Mouse (Mus musculus) myocyte (in vitro differentiated cells): ENCODE results near the gene Myh14. TPM values are rescaled to one million over a fixed set of nuclear protein-coding genes. Genes with fewer than 3 reads are reported as not detected.

ENCODE experiments used
- H3K27me3 ChIP-seq: one replicate; pipeline ENCODE4 v1.6.1; 2011; ENCODE audit not compliant: control insufficient read depth, insufficient read depth, insufficient read length
- H3K36me3 ChIP-seq: one replicate; pipeline ENCODE4 v1.6.1; 2011; ENCODE audit not compliant: control insufficient read depth, insufficient read depth
- H3K4me2 ChIP-seq: one replicate; pipeline ENCODE4 v1.6.1; 2011; ENCODE audit warnings: low read depth, control low read depth
- H3K4me3 ChIP-seq: one replicate; pipeline ENCODE4 v1.5.1; 2011; ENCODE audit warnings: mild to moderate bottlenecking, control low read depth, moderate library complexity
- H3K79me2 ChIP-seq: one replicate; pipeline ENCODE4 v1.6.1; 2011; ENCODE audit not compliant: control insufficient read depth, insufficient read depth
- H3ac ChIP-seq: one replicate; pipeline ENCODE4 v1.6.1; 2011; ENCODE audit not compliant: control insufficient read depth, insufficient read length
- CEBPB ChIP-seq: IDR thresholded peaks from 2 replicates; pipeline ENCODE4 v1.6.1; 2011; ENCODE audit warnings: mild to moderate bottlenecking, moderate library complexity; ENCODE audit not compliant: poor library complexity, insufficient read depth, severe bottlenecking
- E2F4 ChIP-seq: IDR thresholded peaks from one replicate; pipeline ENCODE4 v1.6.1; 2011; ENCODE audit warnings: mild to moderate bottlenecking, control low read depth, moderate library complexity; ENCODE audit not compliant: insufficient read depth
- MAX ChIP-seq: IDR thresholded peaks from one replicate; pipeline ENCODE4 v1.6.1; 2011; ENCODE audit warnings: low read depth, mild to moderate bottlenecking, control low read depth
- MYOD1 ChIP-seq, 3 experiments: IDR thresholded peaks; one replicate each; pipeline ENCODE4 v1.6.1; 2011; ENCODE audit warnings: control low read depth in 2 of 3, low read depth in 2 of 3, mild to moderate bottlenecking in 2 of 3, moderate library complexity in 1 of 3; ENCODE audit not compliant: insufficient read length in 2 of 3, control insufficient read depth in 1 of 3
- MYOG ChIP-seq, 3 experiments: IDR thresholded peaks; one replicate each; pipeline ENCODE4 v1.6.1; 2011; ENCODE audit warnings: control low read depth in 2 of 3, low read depth in 2 of 3, mild to moderate bottlenecking in 2 of 3; ENCODE audit not compliant: insufficient read length in 2 of 3, control insufficient read depth in 1 of 3, insufficient read depth in 1 of 3
- POLR2A ChIP-seq: IDR thresholded peaks from one replicate; pipeline ENCODE4 v1.6.1; 2011; ENCODE audit warnings: low read depth, mild to moderate bottlenecking, control low read depth, moderate library complexity; ENCODE audit not compliant: insufficient read length
- POLR2AphosphoS2 ChIP-seq: IDR thresholded peaks from one replicate; pipeline ENCODE4 v1.6.1; 2011; ENCODE audit warnings: low read depth, control low read depth; ENCODE audit not compliant: insufficient read length
- REST ChIP-seq: IDR thresholded peaks from one replicate; pipeline ENCODE4 v1.6.1; 2011; ENCODE audit warnings: mild to moderate bottlenecking, control low read depth, moderate library complexity; ENCODE audit not compliant: insufficient read depth, insufficient read length
- SRF ChIP-seq: IDR thresholded peaks from one replicate; pipeline ENCODE4 v1.6.1; 2011; ENCODE audit warnings: low read depth; ENCODE audit not compliant: control insufficient read depth, insufficient read length
- TCF12 ChIP-seq: IDR thresholded peaks from one replicate; pipeline ENCODE4 v1.6.1; 2011; ENCODE audit warnings: mild to moderate bottlenecking, control low read depth; ENCODE audit not compliant: poor library complexity, insufficient read depth, severe bottlenecking
- TCF3 ChIP-seq: IDR thresholded peaks from one replicate; pipeline ENCODE4 v1.6.1; 2011; ENCODE audit warnings: low read depth, control low read depth; ENCODE audit not compliant: insufficient read length
- USF1 ChIP-seq: IDR thresholded peaks from one replicate; pipeline ENCODE4 v1.6.1; 2011; ENCODE audit warnings: low read depth, mild to moderate bottlenecking, control low read depth, moderate library complexity
- polyA plus RNA-seq: library from polyadenylated mRNA; unstranded; fragments of >200 nt; fragmentation: generic; extraction: Trizol; gene quantifications from one replicate; pipeline ENCODE4 v1.2.1, GENCODE M21; 2012; ENCODE audit warnings: missing spikeins

Myh14 gene
- polyA plus RNA-seq, 1 experiment = 0.17 TPM

- no peak overlapping the region for H3K4me3 ChIP-seq
- no peak overlapping the region for H3K4me2 ChIP-seq
- no peaks in the 10 kb centered on the region for H3K79me2 ChIP-seq
- no peaks in the 10 kb centered on the region for H3K36me3 ChIP-seq
- no peak for TF ChIP-seq SRF
- no peak for TF ChIP-seq MAX
- no peak for TF ChIP-seq POLR2AphosphoS2
- TF ChIP-seq POLR2A = no peak
- TF ChIP-seq CEBPB = no peak
- no peak for TF ChIP-seq REST
- no peak for TF ChIP-seq USF1
- no peak for TF ChIP-seq MYOG (IDR thresholded peaks at IDR 0.05; ENCODE audit: control insufficient read depth in 1 of 3, insufficient read depth in 1 of 3, insufficient read length in 2 of 3, low read depth in 2 of 3)
- TF ChIP-seq E2F4 = no peak
- no peak for TF ChIP-seq TCF3
- TF ChIP-seq TCF12 = no peak
- no peak for TF ChIP-seq MYOD1 (IDR thresholded peaks at IDR 0.05; ENCODE audit: control insufficient read depth in 1 of 3, insufficient read length in 2 of 3, low read depth in 2 of 3)
- peaks cover 72% of the 10 kb centered on the region for H3K27me3 ChIP-seq
- no peak overlapping the region for H3ac ChIP-seq
Measured at GRCm38 (mm10) chr7:44584921-44585320, 85.7 kb downstream of the Myh14 start.

GRCm38 (mm10) chr7:44584265-44584804, 86.3 kb downstream of the Myh14 start:
- Histone ChIP-seq H3K27me3 (peaks cover 71% of the 10 kb centered on the region), H3K4me3 (no peak overlapping the region), H3K79me2 (no peaks in the 10 kb centered on the region), H3ac (no peak overlapping the region), H3K4me2 (no peak overlapping the region), H3K36me3 (no peaks in the 10 kb centered on the region)
- TF ChIP-seq MYOG (IDR thresholded peaks at IDR 0.05; ENCODE audit: control insufficient read depth in 1 of 3, insufficient read depth in 1 of 3, insufficient read length in 2 of 3, low read depth in 2 of 3) (no peak), MAX (no peak), POLR2AphosphoS2 (no peak), POLR2A (no peak), USF1 (no peak), CEBPB (no peak), REST (no peak), TCF12 (no peak), MYOD1 (IDR thresholded peaks at IDR 0.05; ENCODE audit: control insufficient read depth in 1 of 3, insufficient read length in 2 of 3, low read depth in 2 of 3) (no peak), E2F4 (no peak), SRF (no peak), TCF3 (no peak)

GRCm38 (mm10) chr7:44583146-44583545, 87.5 kb downstream of the Myh14 start:
- peaks cover 61% of the 10 kb centered on the region for H3K27me3 ChIP-seq

GRCm38 (mm10) chr7:44582709-44583108, 87.9 kb downstream of the Myh14 start:
- Histone ChIP-seq H3ac (no peak overlapping the region), H3K79me2 (no peaks in the 10 kb centered on the region), H3K27me3 (peaks cover 56% of the 10 kb centered on the region), H3K36me3 (no peaks in the 10 kb centered on the region), H3K4me3 (no peak overlapping the region), H3K4me2 (no peak overlapping the region)
- TF ChIP-seq REST = no peak
- TF ChIP-seq MYOD1 (IDR thresholded peaks at IDR 0.05; ENCODE audit: control insufficient read depth in 1 of 3, insufficient read length in 2 of 3, low read depth in 2 of 3) = no peak
- no peak for TF ChIP-seq POLR2AphosphoS2
- TF ChIP-seq MYOG (IDR thresholded peaks at IDR 0.05; ENCODE audit: control insufficient read depth in 1 of 3, insufficient read depth in 1 of 3, insufficient read length in 2 of 3, low read depth in 2 of 3) = no peak
- TF ChIP-seq TCF12 = no peak
- no peak for TF ChIP-seq POLR2A
- no peak for TF ChIP-seq E2F4
- TF ChIP-seq SRF = no peak
- TF ChIP-seq CEBPB = no peak
- TF ChIP-seq USF1 = no peak
- TF ChIP-seq MAX = no peak
- TF ChIP-seq TCF3 = no peak

More at GRCm38 (mm10) chr7:44583146-44583545, 87.5 kb downstream of the Myh14 start:
- H3K4me3 ChIP-seq = no peak overlapping the region
- TF ChIP-seq POLR2A = no peak
- TF ChIP-seq POLR2AphosphoS2 = no peak
- no peak for TF ChIP-seq MAX
- no peak for TF ChIP-seq TCF12
- no peak for TF ChIP-seq MYOD1 (IDR thresholded peaks at IDR 0.05; ENCODE audit: control insufficient read depth in 1 of 3, insufficient read length in 2 of 3, low read depth in 2 of 3)
- no peak for TF ChIP-seq SRF
- TF ChIP-seq TCF3 = no peak
- TF ChIP-seq REST = no peak
- no peak for TF ChIP-seq CEBPB
- TF ChIP-seq E2F4 = no peak
- H3K79me2 ChIP-seq = no peaks in the 10 kb centered on the region
- no peak overlapping the region for H3K4me2 ChIP-seq
- no peak overlapping the region for H3ac ChIP-seq
- H3K36me3 ChIP-seq = no peaks in the 10 kb centered on the region

GRCm38 (mm10) chr7:44581637-44582036, 89.0 kb downstream of the Myh14 start:
- Histone ChIP-seq H3ac (no peak overlapping the region), H3K36me3 (no peaks in the 10 kb centered on the region), H3K4me2 (no peak overlapping the region), H3K4me3 (no peak overlapping the region), H3K79me2 (no peaks in the 10 kb centered on the region), H3K27me3 (peaks cover 46% of the 10 kb centered on the region)
- no peak for TF ChIP-seq REST
- TF ChIP-seq CEBPB = no peak
